Mouse (Mus musculus): Measurements from ENCODE around the gene Trappc2l. TPM values are rescaled to one million over a fixed set of nuclear protein-coding genes. Genes with fewer than 3 reads are reported as not detected.
A peak's percentile ranks its signal among the peaks of the same experiment; 100 is the strongest.

The Trappc2l gene
- 41.4 and 50.6 TPM in 2 replicates for polyA plus RNA-seq (2015; fragmentation: Nextera tagmentation; extraction: Ambion mirVana)

DNA sequence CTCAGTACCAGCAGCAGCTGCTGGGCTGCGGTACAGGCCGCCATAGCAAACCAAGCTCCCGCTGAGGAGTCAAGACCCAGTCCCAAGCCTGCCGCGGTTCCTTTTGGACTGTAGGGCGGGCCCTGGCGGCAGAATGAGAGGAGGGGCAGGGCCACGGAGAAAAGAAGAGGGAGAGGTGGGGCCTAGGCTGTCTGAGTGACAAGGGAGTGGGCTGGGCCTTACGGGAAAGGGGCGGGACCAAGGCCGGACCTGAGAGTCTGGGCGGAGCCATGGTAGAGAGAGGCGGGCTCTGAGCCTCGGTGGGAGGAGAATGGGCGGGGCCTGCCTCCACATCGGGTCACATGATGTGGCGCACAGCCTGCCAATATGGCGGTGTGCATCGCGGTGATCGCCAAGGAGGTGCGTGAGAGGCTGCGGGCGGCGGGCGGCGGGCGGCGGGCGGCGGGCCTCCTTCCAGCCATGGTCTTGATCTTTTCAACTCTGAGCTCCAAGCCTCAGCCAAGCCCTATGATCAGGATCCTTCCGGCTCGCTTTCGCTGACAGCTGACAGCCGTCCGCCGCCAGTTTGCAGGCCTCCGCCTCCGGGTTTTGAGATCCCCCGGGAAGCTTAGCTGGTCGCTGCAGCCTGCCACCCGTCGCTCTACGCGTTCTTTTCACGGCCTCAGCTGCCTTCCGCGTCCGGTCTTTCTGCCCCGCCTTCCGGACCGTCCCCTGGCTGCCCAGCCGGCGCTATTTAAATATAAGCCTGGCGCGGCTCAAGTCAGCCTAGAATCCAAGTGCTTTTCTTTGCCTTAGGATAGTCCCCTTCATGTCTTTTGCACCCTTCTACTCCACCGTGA lies at the start of gene Trappc2l, which contains the start of gene Galns:
TSS of gene Trappc2l (plus strand) at position 346 of the 839 bp plus-strand sequence.
TSS of gene Galns (minus strand) at position 169 of the 839 bp plus-strand sequence.
- ATAC-seq (ENCODE audit: insufficient read depth, low FRiP score): peak; percentile 98
- Histone ChIP-seq H3K4me3 (replicated peaks; ENCODE audit: low read length) (peak within 1 kb of the TSS; percentile 81), H3K27ac (ENCODE audit: low read length) (peak within 1 kb of the TSS; percentile 89), H3K36me3 (ENCODE audit: control insufficient read depth, insufficient read depth, low read length) (no peaks in the 10 kb centered on the region), H3K9ac (ENCODE audit: low read length) (peak within 1 kb of the TSS; percentile 83), H3K27me3 (ENCODE audit: control insufficient read depth, insufficient read depth, low read length) (no peaks in the 10 kb centered on the region), H3K9me3 (replicated peaks; ENCODE audit: control insufficient read depth, low read length) (no peaks in the 10 kb centered on the region), H3K4me1 (ENCODE audit: control insufficient read depth, insufficient read depth, low read length) (peaks cover 20% of the 10 kb centered on the region; the same call in 1 of the 2 replicates), H3K4me2 (ENCODE audit: low read depth, low read length) (peak within 1 kb of the TSS; percentile 85)
- under 1% methylated on average over 57 of the region's 57 CpGs for WGBS

DNA sequence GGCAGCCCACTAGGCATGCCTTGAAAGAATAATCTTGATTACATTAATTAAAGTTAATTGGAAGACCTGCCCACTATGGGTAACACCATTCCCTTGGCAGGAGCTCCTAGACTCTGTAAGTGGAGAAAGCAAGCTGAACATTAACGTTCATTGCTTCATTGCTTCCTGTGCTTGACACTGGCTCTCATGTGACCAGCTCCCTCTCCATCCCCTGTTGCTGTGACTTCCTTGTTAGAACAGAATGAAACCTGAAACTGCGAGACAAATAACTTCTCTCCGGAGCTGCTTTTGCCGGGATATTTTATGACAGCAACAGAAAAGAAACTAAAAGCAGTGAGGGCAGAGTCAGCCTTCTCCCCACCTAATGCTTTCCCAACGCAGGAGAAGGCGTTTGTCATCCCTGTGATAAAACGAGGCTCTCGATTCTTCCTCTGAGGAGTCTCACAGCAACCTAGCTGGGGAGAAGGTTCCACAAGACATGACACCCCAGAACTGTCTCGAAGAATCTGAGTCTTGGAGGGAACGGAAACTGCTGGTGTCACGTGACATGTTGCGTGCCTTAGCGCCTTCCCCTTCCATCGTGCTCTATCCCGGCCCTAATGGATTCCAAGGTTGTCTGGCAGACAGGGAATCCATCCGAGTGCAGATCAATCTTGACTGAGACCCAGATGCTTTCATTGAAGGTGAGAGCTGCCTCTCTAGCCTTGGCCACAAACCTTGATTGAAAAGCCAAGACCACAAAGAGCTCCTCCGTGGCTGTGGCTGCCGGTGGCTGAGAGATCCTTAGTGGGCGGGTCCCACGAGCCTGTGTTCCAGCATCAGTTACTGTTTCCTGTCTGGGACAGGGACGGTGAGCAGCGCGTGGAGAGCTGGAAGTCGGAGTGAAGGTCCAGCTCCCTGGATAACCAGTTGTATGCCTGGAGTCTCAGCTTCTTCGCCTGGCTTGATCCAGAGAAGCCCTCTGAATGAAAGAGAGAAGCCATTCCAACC lies 46.8 kb upstream of the Trappc2l start:
- H3K4me3 ChIP-seq (replicated peaks; ENCODE audit: low read length): no peak overlapping the region
- H3K4me2 ChIP-seq (ENCODE audit: low read depth, low read length): no peak overlapping the region
- peaks cover 22% of the 10 kb centered on the region for H3K4me1 ChIP-seq (ENCODE audit: control insufficient read depth, insufficient read depth, low read length)
- ATAC-seq (ENCODE audit: insufficient read depth, low FRiP score): no peak
- WGBS: 75% methylated on average over 25 of the region's 25 CpGs
- peak overlapping the region; percentile 27; the same call in 1 of the 2 replicates for H3K27ac ChIP-seq (ENCODE audit: low read length)
- no peaks in the 10 kb centered on the region for H3K9me3 ChIP-seq (replicated peaks; ENCODE audit: control insufficient read depth, low read length)
- no peak overlapping the region for H3K9ac ChIP-seq (ENCODE audit: low read length)
- H3K36me3 ChIP-seq (ENCODE audit: control insufficient read depth, insufficient read depth, low read length): no peaks in the 10 kb centered on the region
- no peaks in the 10 kb centered on the region for H3K27me3 ChIP-seq (ENCODE audit: control insufficient read depth, insufficient read depth, low read length)

DNA sequence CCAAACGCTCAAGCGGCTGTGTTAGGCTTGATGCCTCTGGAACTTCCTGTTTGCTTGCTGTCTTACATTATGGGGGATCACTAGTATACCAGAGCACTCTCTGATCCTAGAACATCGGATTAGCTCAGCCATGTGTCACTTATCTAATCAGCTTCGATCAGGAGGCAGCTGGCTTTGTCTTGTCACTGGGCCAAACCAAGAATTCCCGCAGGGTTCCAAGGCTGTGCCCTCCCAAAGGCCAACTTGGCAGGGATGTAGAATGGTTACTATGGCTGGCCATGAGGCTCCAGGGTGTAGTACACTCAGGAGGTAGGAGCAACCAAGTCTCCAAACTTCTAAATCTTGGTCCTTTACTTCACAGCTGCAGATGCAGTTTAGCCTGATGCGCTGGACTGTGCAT lies 44.7 kb upstream of the Trappc2l start:
- Histone ChIP-seq H3K9ac (ENCODE audit: low read length) (peak overlapping the region; percentile 77), H3K9me3 (replicated peaks; ENCODE audit: control insufficient read depth, low read length) (no peaks in the 10 kb centered on the region), H3K36me3 (ENCODE audit: control insufficient read depth, insufficient read depth, low read length) (peaks cover 10% of the 10 kb centered on the region; the same call in 1 of the 2 replicates), H3K4me3 (replicated peaks; ENCODE audit: low read length) (peak overlapping the region; percentile 85), H3K4me1 (ENCODE audit: control insufficient read depth, insufficient read depth, low read length) (peaks cover 23% of the 10 kb centered on the region), H3K27ac (ENCODE audit: low read length) (peak overlapping the region; percentile 97), H3K27me3 (ENCODE audit: control insufficient read depth, insufficient read depth, low read length) (no peaks in the 10 kb centered on the region), H3K4me2 (ENCODE audit: low read depth, low read length) (peak overlapping the region; percentile 74)
- no peak for ATAC-seq (ENCODE audit: insufficient read depth, low FRiP score)
- WGBS: 28% methylated on average over 6 of the region's 6 CpGs

DNA sequence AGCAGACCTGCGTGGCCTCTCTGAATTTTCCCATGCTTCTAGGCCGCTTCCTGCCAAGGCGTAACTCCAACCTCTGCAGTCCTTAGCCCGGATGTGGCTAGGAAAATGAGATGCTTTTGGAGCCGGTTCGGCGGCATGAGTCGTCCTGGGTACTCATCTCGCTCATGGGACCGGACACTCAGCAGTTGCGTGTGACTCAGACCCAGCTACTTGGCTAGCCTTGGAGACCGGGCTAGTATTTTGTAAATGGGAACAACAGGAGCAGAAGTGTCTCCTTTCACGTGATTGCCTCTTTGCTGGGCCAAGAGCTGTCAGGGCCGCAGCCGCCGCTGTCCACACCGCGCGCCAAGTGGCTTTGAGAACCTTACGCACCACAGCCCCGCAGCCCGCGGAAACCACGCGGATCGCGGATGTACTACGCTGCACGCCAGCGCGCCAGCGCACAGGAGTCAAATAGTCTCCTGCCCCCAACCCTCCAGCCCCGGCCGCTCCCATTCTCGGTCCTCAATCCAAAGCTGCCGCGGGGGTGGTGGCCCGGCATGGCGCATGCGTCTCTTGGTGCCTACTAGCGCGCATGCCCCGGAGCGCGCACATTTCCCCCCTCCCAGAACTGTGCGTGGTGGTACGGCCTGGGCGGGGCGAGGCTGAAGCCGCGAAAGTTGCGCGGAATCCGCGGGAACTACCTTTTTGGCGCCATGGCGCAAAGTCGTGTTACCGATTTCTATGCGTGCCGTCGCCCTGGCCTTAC lies 43.9 kb upstream of the Trappc2l start, which contains the start of gene Cdt1:
TSS of gene Cdt1 (plus strand) at position 655 of the 748 bp plus-strand sequence.
- under 1% methylated on average over 61 of the region's 62 CpGs for WGBS
- peaks cover 23% of the 10 kb centered on the region for H3K4me1 ChIP-seq (ENCODE audit: control insufficient read depth, insufficient read depth, low read length)
- peak within 1 kb of the TSS; percentile 97 for H3K27ac ChIP-seq (ENCODE audit: low read length)
- peak within 1 kb of the TSS; percentile 74 for H3K4me2 ChIP-seq (ENCODE audit: low read depth, low read length)
- no peaks in the 10 kb centered on the region for H3K27me3 ChIP-seq (ENCODE audit: control insufficient read depth, insufficient read depth, low read length)
- peak within 1 kb of the TSS; percentile 92 for H3K9ac ChIP-seq (ENCODE audit: low read length)
- H3K4me3 ChIP-seq (replicated peaks; ENCODE audit: low read length): peak within 1 kb of the TSS; percentile 85
- peak; percentile 97 for ATAC-seq (ENCODE audit: insufficient read depth, low FRiP score)
- peaks cover 18% of the 10 kb centered on the region for H3K36me3 ChIP-seq (ENCODE audit: control insufficient read depth, insufficient read depth, low read length)
- no peaks in the 10 kb centered on the region for H3K9me3 ChIP-seq (replicated peaks; ENCODE audit: control insufficient read depth, low read length)

- Histone ChIP-seq H3K9me3 (replicated peaks; ENCODE audit: control insufficient read depth, low read length) (no peaks in the 10 kb centered on the region), H3K9ac (ENCODE audit: low read length) (peak overlapping the region; percentile 92), H3K36me3 (ENCODE audit: control insufficient read depth, insufficient read depth, low read length) (peaks cover 21% of the 10 kb centered on the region), H3K4me1 (ENCODE audit: control insufficient read depth, insufficient read depth, low read length) (peaks cover 23% of the 10 kb centered on the region), H3K4me3 (replicated peaks; ENCODE audit: low read length) (peak overlapping the region; percentile 85), H3K4me2 (ENCODE audit: low read depth, low read length) (peak overlapping the region; percentile 74), H3K27ac (ENCODE audit: low read length) (peak overlapping the region; percentile 97), H3K27me3 (ENCODE audit: control insufficient read depth, insufficient read depth, low read length) (no peaks in the 10 kb centered on the region)
- no peak for ATAC-seq (ENCODE audit: insufficient read depth, low FRiP score)
- under 1% methylated on average over 34 of the region's 34 CpGs for WGBS
Measured at GRCm38 (mm10) chr8:122568109-122568504, 43.3 kb upstream of the Trappc2l start.

- no peak for ATAC-seq (ENCODE audit: insufficient read depth, low FRiP score)
- 9% methylated on average over 10 of the region's 10 CpGs for WGBS
Measured at GRCm38 (mm10) chr8:122568881-122569309, 42.5 kb upstream of the Trappc2l start.

DNA sequence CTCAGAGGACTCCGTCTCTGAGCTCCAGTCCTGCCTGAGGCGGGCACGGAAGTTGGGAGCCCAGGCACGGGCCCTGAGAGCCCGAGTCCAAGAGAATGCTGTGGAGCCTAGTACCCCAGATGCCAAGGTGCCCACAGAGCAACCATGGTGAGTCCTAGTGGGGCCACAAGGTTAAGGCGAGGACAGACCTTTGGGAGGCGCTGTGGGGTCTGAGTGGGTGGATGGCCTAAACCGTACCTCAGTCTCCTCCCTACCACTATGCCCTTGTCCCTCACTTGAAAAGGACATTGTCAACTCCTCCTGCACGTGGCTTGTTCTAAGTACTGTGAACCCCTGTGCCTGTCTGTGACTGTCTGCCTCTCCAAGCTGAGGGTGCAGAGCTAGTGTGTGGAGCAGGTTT lies 42.1 kb upstream of the Trappc2l start:
- no peak overlapping the region for H3K27ac ChIP-seq (ENCODE audit: low read length)

More at GRCm38 (mm10) chr8:122568881-122569309, 42.5 kb upstream of the Trappc2l start:
- Histone ChIP-seq H3K27me3 (ENCODE audit: control insufficient read depth, insufficient read depth, low read length) (no peaks in the 10 kb centered on the region), H3K4me1 (ENCODE audit: control insufficient read depth, insufficient read depth, low read length) (peaks cover 23% of the 10 kb centered on the region), H3K9ac (ENCODE audit: low read length) (peak overlapping the region; percentile 92), H3K4me3 (replicated peaks; ENCODE audit: low read length) (peak overlapping the region; percentile 85), H3K36me3 (ENCODE audit: control insufficient read depth, insufficient read depth, low read length) (peaks cover 21% of the 10 kb centered on the region), H3K9me3 (replicated peaks; ENCODE audit: control insufficient read depth, low read length) (no peaks in the 10 kb centered on the region), H3K4me2 (ENCODE audit: low read depth, low read length) (peak overlapping the region; percentile 74), H3K27ac (ENCODE audit: low read length) (no peak overlapping the region)

GRCm38 (mm10) chr8:122569996-122570395 lies 41.4 kb upstream of the Trappc2l start:
- H3K9me3 ChIP-seq (replicated peaks; ENCODE audit: control insufficient read depth, low read length): no peaks in the 10 kb centered on the region
- no peak for ATAC-seq (ENCODE audit: insufficient read depth, low FRiP score)
- no peak overlapping the region for H3K27ac ChIP-seq (ENCODE audit: low read length)
- H3K36me3 ChIP-seq (ENCODE audit: control insufficient read depth, insufficient read depth, low read length): peaks cover 21% of the 10 kb centered on the region
- 94% methylated on average over 16 of the region's 16 CpGs for WGBS
- H3K4me1 ChIP-seq (ENCODE audit: control insufficient read depth, insufficient read depth, low read length): peaks cover 28% of the 10 kb centered on the region
- no peaks in the 10 kb centered on the region for H3K27me3 ChIP-seq (ENCODE audit: control insufficient read depth, insufficient read depth, low read length)
- H3K4me2 ChIP-seq (ENCODE audit: low read depth, low read length): no peak overlapping the region
- H3K4me3 ChIP-seq (replicated peaks; ENCODE audit: low read length): no peak overlapping the region
- no peak overlapping the region for H3K9ac ChIP-seq (ENCODE audit: low read length)

More for the DNA sequence above, 42.1 kb upstream of the Trappc2l start:
- peak overlapping the region; percentile 85 for H3K4me3 ChIP-seq (replicated peaks; ENCODE audit: low read length)
- H3K4me1 ChIP-seq (ENCODE audit: control insufficient read depth, insufficient read depth, low read length): peaks cover 23% of the 10 kb centered on the region
- peak overlapping the region; percentile 74 for H3K4me2 ChIP-seq (ENCODE audit: low read depth, low read length)
- peaks cover 21% of the 10 kb centered on the region for H3K36me3 ChIP-seq (ENCODE audit: control insufficient read depth, insufficient read depth, low read length)
- no peaks in the 10 kb centered on the region for H3K9me3 ChIP-seq (replicated peaks; ENCODE audit: control insufficient read depth, low read length)
- H3K27me3 ChIP-seq (ENCODE audit: control insufficient read depth, insufficient read depth, low read length): no peaks in the 10 kb centered on the region
- H3K9ac ChIP-seq (ENCODE audit: low read length): peak overlapping the region; percentile 92
- ATAC-seq (ENCODE audit: insufficient read depth, low FRiP score): no peak
- WGBS: 58% methylated on average over 9 of the region's 9 CpGs

All from stomach, embryonic 16.5 days (tissue).